Mouse (Mus musculus) adrenal gland, postnatal 10 days (tissue): ENCODE data around the gene Aldh16a1. TPM values are rescaled to one million over a fixed set of nuclear protein-coding genes. Genes with fewer than 3 reads are reported as not detected.
"Not testable (repeated sequence)": the region's sequence is repeated elsewhere in the genome, so short reads cannot be mapped to it uniquely, and the experiment has no call there.

Experiments
- DNase-seq: peaks from one replicate; pipeline ENCODE4 v3.0.0; 2021; ENCODE audit warnings: mixed read lengths
- total RNA-seq, 2 experiments: library from RNA; stranded (reverse); gene quantifications; 2 replicates each; pipeline ENCODE4 v1.2.3; 2021

Gene Aldh16a1
- total RNA-seq, 2 experiments from 2014 or later = 50.6 to 68.2 TPM

GRCm38 (mm10) chr7:45179469-45179868 lies 25.1 kb upstream of the Aldh16a1 start, which contains the start of gene Gfy:
Gfy (minus strand) TSS chr7:45179569.
- DNase-seq = no peak

GRCm38 (mm10) chr7:45178550-45178949 lies 24.2 kb upstream of the Aldh16a1 start:
- DNase-seq = no peak

GRCm38 (mm10) chr7:45176356-45176755 lies 22.0 kb upstream of the Aldh16a1 start:
- no peak for DNase-seq

GRCm38 (mm10) chr7:45175929-45176328 lies 21.5 kb upstream of the Aldh16a1 start:
- no peak for DNase-seq

GRCm38 (mm10) chr7:45175398-45175797 lies 21.0 kb upstream of the Aldh16a1 start:
- DNase-seq = no peak

DNA sequence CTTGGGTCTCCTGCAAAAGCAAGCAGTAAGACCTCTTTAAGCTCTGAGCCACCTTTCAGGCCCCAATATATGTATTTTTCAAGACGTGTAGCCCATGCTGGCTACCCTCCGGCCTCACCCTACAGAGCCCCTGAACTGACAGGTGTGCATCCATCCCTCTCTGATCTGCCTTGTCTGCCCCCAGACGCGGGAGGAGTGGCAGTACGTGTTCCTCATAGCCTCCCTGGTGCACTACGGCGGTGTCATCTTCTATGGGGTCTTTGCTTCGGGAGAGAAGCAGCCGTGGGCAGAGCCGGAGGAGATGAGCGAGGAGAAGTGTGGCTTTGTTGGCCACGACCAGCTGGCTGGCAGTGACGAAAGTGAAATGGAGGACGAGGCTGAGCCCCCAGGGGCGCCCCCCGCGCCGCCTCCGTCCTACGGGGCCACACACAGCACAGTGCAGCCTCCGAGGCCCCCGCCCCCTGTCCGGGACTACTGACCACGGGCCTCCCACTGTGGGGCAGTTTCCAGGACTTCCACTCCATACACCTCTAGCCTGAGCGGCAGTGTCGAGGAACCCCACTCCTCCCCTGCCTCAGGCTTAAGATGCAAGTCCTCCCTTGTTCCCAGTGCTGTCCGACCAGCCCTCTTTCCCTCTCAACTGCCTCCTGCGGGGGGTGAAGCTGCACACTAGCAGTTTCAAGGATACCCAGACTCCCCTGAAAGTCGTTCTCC lies 20.3 kb upstream of the Aldh16a1 start:
- DNase-seq = no peak

- DNase-seq = not testable (repeated sequence)
Measured at GRCm38 (mm10) chr7:45173772-45174171, 19.4 kb upstream of the Aldh16a1 start.

- DNase-seq = no peak
Measured at GRCm38 (mm10) chr7:45172974-45173373, 18.6 kb upstream of the Aldh16a1 start.

- DNase-seq = no peak
Measured at GRCm38 (mm10) chr7:45169495-45169894, 15.1 kb upstream of the Aldh16a1 start.

- no peak for DNase-seq
Measured at GRCm38 (mm10) chr7:45168656-45169055, 14.3 kb upstream of the Aldh16a1 start.

DNA sequence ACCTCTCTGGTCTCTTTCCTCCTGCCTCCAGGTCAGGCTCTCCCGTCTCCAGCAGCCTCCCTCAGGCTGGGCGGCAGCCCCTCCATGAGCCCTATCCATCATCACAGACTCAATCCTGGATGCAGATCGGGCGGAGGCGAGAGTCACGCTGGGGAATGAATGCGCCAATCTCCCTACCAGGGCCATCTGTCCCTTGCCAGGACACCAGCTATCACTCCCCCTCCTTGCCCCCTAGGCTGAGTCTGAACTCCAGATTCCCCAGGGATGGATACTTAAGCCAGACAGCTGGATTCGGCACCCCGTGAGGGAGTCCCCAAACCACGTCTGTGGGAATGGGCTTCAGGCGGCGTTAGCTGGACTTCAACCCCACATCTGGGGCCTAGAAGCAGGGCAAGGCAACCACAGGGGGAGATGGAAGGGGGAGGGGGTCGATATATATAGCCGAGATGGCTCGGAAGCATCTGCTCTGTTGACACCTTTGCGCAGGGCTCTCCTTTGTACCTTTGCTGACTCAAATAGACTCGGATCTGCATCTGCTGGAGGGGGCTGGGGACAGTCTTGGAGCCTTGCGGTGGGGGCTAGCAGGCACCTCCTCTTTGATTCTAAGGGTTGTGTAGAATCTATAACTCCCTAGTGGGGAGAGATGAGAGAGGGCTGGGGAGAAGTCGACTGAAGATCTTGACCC lies 13.5 kb upstream of the Aldh16a1 start:
- DNase-seq = no peak

- DNase-seq = no peak
Measured at GRCm38 (mm10) chr7:45166950-45167401, 12.6 kb upstream of the Aldh16a1 start.

GRCm38 (mm10) chr7:45165701-45166100 lies 11.3 kb upstream of the Aldh16a1 start:
- DNase-seq = no peak

- no peak for DNase-seq
Measured at GRCm38 (mm10) chr7:45164833-45165232, 10.4 kb upstream of the Aldh16a1 start.

- DNase-seq = peak; percentile 53
Measured at GRCm38 (mm10) chr7:45163735-45164490, 9.5 kb upstream of the Aldh16a1 start, which contains the start of gene Slc17a7. Slc17a7 (plus strand) TSS chr7:45163949.

DNA sequence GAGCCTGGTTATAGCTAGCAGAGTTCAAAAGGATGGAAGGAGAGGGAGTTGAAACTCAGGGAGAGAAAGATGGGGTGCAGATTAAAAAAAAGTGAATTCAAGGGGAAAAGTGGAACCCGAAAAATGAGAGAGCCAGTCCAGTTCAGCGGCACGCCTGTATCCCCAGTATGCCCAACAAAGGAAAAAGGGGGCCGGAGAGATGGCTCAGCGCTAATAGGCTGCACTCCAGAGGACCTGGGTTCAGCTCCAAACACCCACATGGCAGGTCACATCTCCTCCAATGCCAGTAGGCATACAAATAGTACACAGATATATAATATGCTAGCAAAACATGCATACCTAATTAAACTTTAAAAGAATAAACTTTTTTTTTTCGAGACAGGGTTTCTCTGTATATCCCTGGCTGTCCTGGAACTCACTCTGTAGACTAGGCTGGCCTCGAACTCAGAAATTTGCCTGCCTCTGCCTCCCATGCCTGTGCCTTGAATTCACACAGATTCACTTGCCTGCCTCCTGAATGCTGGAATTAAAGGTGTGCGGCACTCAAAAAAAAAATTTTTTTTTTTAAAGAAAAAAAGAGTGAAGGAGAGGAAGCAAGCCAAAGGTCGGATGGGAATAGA lies 8.7 kb upstream of the Aldh16a1 start:
- DNase-seq = no peak

DNA sequence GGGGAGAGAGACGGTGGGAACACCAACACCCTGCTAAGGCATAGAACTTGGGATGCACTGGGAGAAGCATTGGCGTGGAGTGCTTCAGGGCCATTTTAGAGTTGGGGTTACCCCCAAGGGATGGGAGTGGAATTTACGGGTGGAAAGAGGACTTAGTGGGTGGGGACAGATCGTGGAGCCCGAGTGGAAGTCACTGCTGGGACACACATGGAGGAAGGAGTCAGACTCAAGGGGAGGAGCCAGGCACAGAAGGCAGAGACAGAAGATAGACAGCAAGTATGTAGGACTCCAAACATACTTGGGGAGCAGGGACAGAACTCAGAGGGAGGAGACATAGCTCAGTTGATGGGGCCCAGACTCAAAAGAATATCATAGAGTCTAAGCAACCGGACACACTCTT lies 8.2 kb upstream of the Aldh16a1 start:
- DNase-seq = no peak

- peak; percentile 92 for DNase-seq
Measured at GRCm38 (mm10) chr7:45161612-45162473, 7.5 kb upstream of the Aldh16a1 start.

- no peak for DNase-seq
Measured at GRCm38 (mm10) chr7:45160866-45161265, 6.5 kb upstream of the Aldh16a1 start.

- no peak for DNase-seq
Measured at GRCm38 (mm10) chr7:45160316-45160800, 6.0 kb upstream of the Aldh16a1 start.

GRCm38 (mm10) chr7:45158991-45159390 lies 4.6 kb upstream of the Aldh16a1 start:
- DNase-seq = no peak
